Mouse (Mus musculus) CH12.LX (cell line): ENCODE measurements around the gene Creb5.

Experiments
- BHLHE40 ChIP-seq: IDR thresholded peaks from 2 replicates; pipeline ENCODE4 v1.6.1; 2011; ENCODE audit warnings: mild to moderate bottlenecking, low read depth, low read length, improper control_type of control experiment
- CHD1 ChIP-seq: IDR thresholded peaks from 2 replicates; pipeline ENCODE4 v1.6.1; 2012; ENCODE audit warnings: low read depth, low read length, improper control_type of control experiment, inconsistent platforms
- CHD2 ChIP-seq: IDR thresholded peaks from 2 replicates; pipeline ENCODE4 v1.6.1; 2011; ENCODE audit warnings: low read length, improper control_type of control experiment
- CTCF ChIP-seq, 2 experiments: IDR thresholded peaks in 1 of 2; conservative IDR thresholded peaks in 1 of 2; 2 replicates each; pipeline ENCODE4 v1.5.1; 2011 to 2012; ENCODE audit warnings: low read depth in 2 of 2, low read length in 2 of 2, improper control_type of control experiment in 1 of 2, inconsistent platforms in 1 of 2, mild to moderate bottlenecking in 1 of 2, moderate library complexity in 1 of 2
- EP300 ChIP-seq: IDR thresholded peaks from 2 replicates; pipeline ENCODE4 v1.6.1; 2011; ENCODE audit warnings: low read length, improper control_type of control experiment
- MEF2A ChIP-seq: IDR thresholded peaks from 2 replicates; pipeline ENCODE4 v1.6.1; 2014; ENCODE audit warnings: low read depth, mild to moderate bottlenecking, inconsistent platforms, low read length, improper control_type of control experiment, borderline replicate concordance
- MYC ChIP-seq: IDR thresholded peaks from 2 replicates; pipeline ENCODE4 v1.6.1; 2011; ENCODE audit warnings: low read depth, mild to moderate bottlenecking, improper control_type of control experiment, low read length
- NRF1 ChIP-seq: IDR thresholded peaks from 2 replicates; pipeline ENCODE4 v1.6.1; 2014; ENCODE audit warnings: low read depth, mild to moderate bottlenecking, inconsistent platforms, low read length, improper control_type of control experiment, moderate library complexity
- POLR2A ChIP-seq: IDR thresholded peaks from 2 replicates; pipeline ENCODE4 v1.6.1; 2011; ENCODE audit warnings: low read depth, mild to moderate bottlenecking, improper control_type of control experiment, low read length
- RCOR1 ChIP-seq: conservative IDR thresholded peaks from 2 replicates; pipeline ENCODE4 v1.6.1; 2012; ENCODE audit warnings: low read depth, mild to moderate bottlenecking, inconsistent platforms, low read length, improper control_type of control experiment
- TBP ChIP-seq: conservative IDR thresholded peaks from 2 replicates; pipeline ENCODE4 v1.6.1; 2011; ENCODE audit warnings: low read depth, low read length, improper control_type of control experiment
- USF2 ChIP-seq: conservative IDR thresholded peaks from 2 replicates; pipeline ENCODE4 v1.6.1; 2011; ENCODE audit warnings: low read depth, low read length, improper control_type of control experiment

GRCm38 (mm10) chr6:53596402-53596801, 309.3 kb downstream of the Creb5 start:
- TF ChIP-seq CTCF (conservative IDR thresholded peaks at IDR 0.05 in 1 of 2, IDR thresholded peaks at IDR 0.05 in 1 of 2; ENCODE audit: low read depth in 2 of 2, low read length in 2 of 2) (no peak), USF2 (no peak), EP300 (no peak; the same call in 1 of the 2 replicates), POLR2A (no peak), MEF2A (no peak), RCOR1 (no peak), CHD1 (no peak), NRF1 (no peak), TBP (no peak), CHD2 (no peak), BHLHE40 (no peak), MYC (no peak)
